Mouse (Mus musculus) stomach, postnatal 0 days (tissue): Measurements from ENCODE around the gene Dnajb5. TPM values are rescaled to one million over a fixed set of nuclear protein-coding genes. Genes with fewer than 3 reads are reported as not detected.

ENCODE experiments used
- ATAC-seq: fragments of 200-750 bp; cut with Nextera tagmentation; 2 replicates; pipeline ENCODE4 v1.8.0; 2017; ENCODE audit not compliant: low FRiP score, low TSS enrichment
- DNase-seq: peaks from one replicate; pipeline ENCODE4 v3.0.0-alpha.2; 2016; ENCODE audit warnings: low spot score
- H3K27ac ChIP-seq: fragments of 300-500 bp; sonication (generic); replicated peaks from 2 replicates; pipeline ENCODE4 v1.5.1; 2014; ENCODE audit warnings: mild to moderate bottlenecking, control low read depth
- H3K27me3 ChIP-seq: fragments of 300-500 bp; sonication (generic); 2 replicates; pipeline ENCODE4 v1.6.1; 2014; ENCODE audit warnings: low read length; ENCODE audit not compliant: control insufficient read depth, insufficient read depth
- H3K36me3 ChIP-seq: fragments of 300-500 bp; sonication (generic); 2 replicates; pipeline ENCODE4 v1.6.1; 2014; ENCODE audit warnings: low read length, mixed read lengths; ENCODE audit not compliant: control insufficient read depth, insufficient read depth
- H3K4me1 ChIP-seq: fragments of 300-500 bp; sonication (generic); replicated peaks from 2 replicates; pipeline ENCODE4 v1.6.1; 2014; ENCODE audit warnings: antibody characterized with exemption; ENCODE audit not compliant: control insufficient read depth, insufficient read depth
- H3K4me2 ChIP-seq: fragments of 300-500 bp; sonication (generic); replicated peaks from 2 replicates; pipeline ENCODE4 v1.6.1; 2014; ENCODE audit warnings: low read depth, mild to moderate bottlenecking, control low read depth, moderate library complexity
- H3K4me3 ChIP-seq: fragments of 300-500 bp; sonication (generic); 2 replicates; pipeline ENCODE4 v1.5.1; 2014; ENCODE audit warnings: low read depth, low read length, control low read depth
- H3K9ac ChIP-seq: fragments of 300-500 bp; sonication (generic); 2 replicates; pipeline ENCODE4 v1.6.1; 2014; ENCODE audit warnings: mild to moderate bottlenecking, low read length, control low read depth, mixed read lengths
- H3K9me3 ChIP-seq: fragments of 300-500 bp; sonication (generic); 2 replicates; pipeline ENCODE4 v1.6.1; 2016; ENCODE audit warnings: low read length; ENCODE audit not compliant: control insufficient read depth
- CTCF ChIP-seq: IDR thresholded peaks from 2 replicates; pipeline ENCODE4 v1.5.1; 2016; ENCODE audit warnings: antibody characterized with exemption, low read depth, mild to moderate bottlenecking, moderate library complexity
- EP300 ChIP-seq: optimal IDR thresholded peaks from 2 replicates; pipeline ENCODE3; 2016; ENCODE audit warnings: antibody characterized with exemption
- WGBS: fragments of 180-500 bp; shearing (Covaris S2); extraction: QIAGEN DNeasy Blood & Tissue Kit; methylation state at CpG from one replicate; pipeline ENCODE4 v1.1.7; 2014; 5-methylcytosine and 5-hydroxymethylcytosine counted together
- polyA plus RNA-seq: library from polyadenylated mRNA; unstranded; fragments of >200 nt; fragmentation: Nextera tagmentation; extraction: Ambion mirVana; gene quantifications from 2 replicates; pipeline ENCODE4 v1.2.1, GENCODE M21; 2015

The Dnajb5 gene
- polyA plus RNA-seq, 1 experiment from 2014 or later, result 9.4 TPM

DNA sequence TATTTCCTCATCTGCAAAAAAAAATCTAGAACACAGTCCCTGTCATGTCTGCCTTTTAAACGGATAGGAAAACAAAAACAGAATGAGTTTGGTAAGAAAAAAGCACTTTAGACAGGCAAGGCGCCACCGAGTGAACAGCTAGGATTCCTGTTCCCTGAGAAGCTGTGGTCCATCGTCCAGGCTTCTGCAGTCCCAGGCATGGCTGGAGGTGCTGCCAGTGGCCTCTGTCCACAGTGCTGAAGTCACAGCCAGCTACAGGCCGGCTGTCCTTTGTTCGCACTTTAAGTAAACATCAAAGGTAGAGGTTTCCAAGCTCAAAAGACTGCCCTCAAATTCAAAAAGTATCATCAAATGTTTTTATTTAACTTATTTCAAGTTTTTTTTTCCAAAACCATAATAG, 4.6 kb upstream of the Dnajb5 start:
- TF ChIP-seq CTCF (no peak), EP300 (no peak)
- no peaks in the 10 kb centered on the region for H3K27me3 ChIP-seq
- H3K27ac ChIP-seq, result no peak overlapping the region
- no peak overlapping the region for H3K4me2 ChIP-seq
- H3K9ac ChIP-seq, result no peak overlapping the region
- H3K9me3 ChIP-seq, result no peaks in the 10 kb centered on the region
- 2% methylated on average over 6 of the region's 6 CpGs for WGBS
- DNase-seq, result peak; percentile 72
- ATAC-seq, result no peak
- no peak overlapping the region for H3K4me3 ChIP-seq
- H3K36me3 ChIP-seq, result no peaks in the 10 kb centered on the region
- no peaks in the 10 kb centered on the region for H3K4me1 ChIP-seq

DNA sequence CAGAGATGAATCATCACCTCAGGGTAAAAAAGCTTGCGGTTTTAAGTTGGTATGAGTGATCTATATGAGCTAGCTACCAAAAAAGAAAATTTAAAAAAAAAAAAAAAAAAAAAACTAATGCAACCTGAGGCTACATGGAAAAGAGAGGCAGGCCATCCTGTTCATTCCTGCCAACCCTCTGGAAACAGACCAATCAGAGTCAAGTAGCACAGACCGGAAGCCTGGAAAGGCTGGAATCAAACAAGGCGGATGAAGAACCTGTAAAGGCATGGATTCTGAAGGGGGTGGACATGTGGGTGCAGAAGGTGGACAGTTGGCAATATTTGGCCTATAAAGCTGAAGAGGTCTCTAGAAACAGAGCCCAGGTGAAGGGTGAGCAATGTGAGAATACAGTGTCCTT, 4.2 kb upstream of the Dnajb5 start:
- Histone ChIP-seq H3K36me3 (no peaks in the 10 kb centered on the region), H3K27ac (no peak overlapping the region), H3K27me3 (no peaks in the 10 kb centered on the region), H3K4me1 (no peaks in the 10 kb centered on the region), H3K9me3 (no peaks in the 10 kb centered on the region), H3K4me3 (no peak overlapping the region), H3K9ac (no peak overlapping the region), H3K4me2 (no peak overlapping the region)
- no peak for ATAC-seq
- no peak for DNase-seq
- TF ChIP-seq CTCF, result no peak
- TF ChIP-seq EP300, result no peak
- 84% methylated on average over 3 of the region's 3 CpGs for WGBS

DNA sequence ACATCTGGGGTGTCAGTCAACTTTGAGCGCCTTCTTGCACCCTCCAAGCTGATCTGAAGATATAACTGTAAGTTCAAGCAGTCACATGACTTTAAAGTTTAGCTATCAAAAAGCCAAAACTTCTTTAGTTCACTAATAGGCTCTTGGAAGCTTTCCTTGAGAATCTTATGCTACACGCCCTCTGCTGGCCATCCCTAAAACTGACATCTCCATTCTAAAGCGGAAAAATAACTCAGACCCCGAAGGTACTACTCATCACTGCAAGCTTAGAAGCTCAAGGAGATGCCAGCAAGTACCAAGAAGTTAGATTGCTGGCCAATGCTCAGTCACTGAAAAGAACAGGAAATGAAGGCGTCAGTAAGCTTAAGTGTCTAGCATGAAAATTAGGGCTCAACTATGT, 3.7 kb upstream of the Dnajb5 start:
- 6% methylated on average over 5 of the region's 5 CpGs for WGBS
- Histone ChIP-seq H3K27me3 (no peaks in the 10 kb centered on the region), H3K27ac (no peak overlapping the region), H3K4me3 (no peak overlapping the region), H3K9ac (no peak overlapping the region), H3K36me3 (no peaks in the 10 kb centered on the region), H3K9me3 (no peaks in the 10 kb centered on the region), H3K4me2 (no peak overlapping the region), H3K4me1 (no peaks in the 10 kb centered on the region)
- TF ChIP-seq CTCF (peak; percentile 82), EP300 (no peak)
- DNase-seq (peak; percentile 49), ATAC-seq (no peak)

DNA sequence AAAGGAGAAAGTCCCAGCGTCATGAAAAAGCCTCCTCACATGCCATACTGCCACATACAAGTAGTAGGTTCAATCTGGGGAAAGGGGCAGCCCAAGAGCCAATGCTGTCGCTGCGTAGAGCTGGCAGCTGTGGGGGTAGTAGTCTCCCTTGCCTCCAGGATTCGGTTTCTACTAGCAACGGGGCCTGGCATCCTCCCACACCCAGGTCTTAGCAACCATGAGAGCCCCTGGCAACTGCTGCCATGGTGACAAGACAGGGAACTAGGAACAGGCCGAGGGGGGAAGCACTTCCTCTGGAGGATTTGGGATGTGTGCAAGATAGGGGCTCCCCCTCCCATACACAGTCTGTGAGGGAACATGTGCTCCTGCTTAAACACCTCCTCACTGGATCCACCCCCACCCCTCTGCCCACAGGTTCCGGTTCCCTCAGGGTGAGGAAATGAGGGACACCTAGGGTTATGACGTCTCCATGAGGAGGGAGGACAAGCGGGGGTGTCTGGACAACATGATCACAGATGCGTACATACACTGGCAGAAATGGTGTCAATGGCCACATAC, 2.8 kb upstream of the Dnajb5 start:
- Histone ChIP-seq H3K4me1 (no peaks in the 10 kb centered on the region), H3K4me3 (no peak overlapping the region), H3K36me3 (no peaks in the 10 kb centered on the region), H3K4me2 (no peak overlapping the region), H3K9ac (no peak overlapping the region), H3K9me3 (no peaks in the 10 kb centered on the region), H3K27ac (no peak overlapping the region), H3K27me3 (no peaks in the 10 kb centered on the region)
- ATAC-seq, result no peak
- WGBS, result 63% methylated on average over 10 of the region's 10 CpGs
- no peak for TF ChIP-seq EP300
- no peak for TF ChIP-seq CTCF
- DNase-seq, result no peak

DNA sequence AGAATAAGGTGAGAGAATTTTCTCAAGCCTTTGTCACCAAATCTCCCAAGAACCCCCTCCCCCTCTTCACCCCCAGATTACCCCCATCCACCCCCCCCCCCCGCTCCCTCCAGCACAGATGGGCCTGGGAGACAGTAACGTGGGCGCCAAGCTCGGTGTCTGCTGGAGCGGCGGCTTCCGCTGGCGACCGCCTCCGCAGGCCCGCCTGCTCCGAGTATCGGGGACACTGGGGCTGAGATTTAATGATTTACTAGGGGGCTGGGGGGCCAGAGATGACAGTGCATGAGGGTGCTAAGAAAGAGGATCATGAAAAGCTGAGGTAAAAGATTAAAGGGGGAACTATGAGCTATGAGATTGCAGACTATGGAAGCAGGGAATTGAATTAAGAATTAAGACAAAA, 1.1 kb upstream of the Dnajb5 start:
- TF ChIP-seq CTCF, result no peak
- TF ChIP-seq EP300, result no peak
- H3K4me2 ChIP-seq, result no peak overlapping the region
- DNase-seq (no peak), ATAC-seq (no peak)
- no peaks in the 10 kb centered on the region for H3K9me3 ChIP-seq
- no peaks in the 10 kb centered on the region for H3K27me3 ChIP-seq
- no peaks in the 10 kb centered on the region for H3K4me1 ChIP-seq
- H3K36me3 ChIP-seq, result no peaks in the 10 kb centered on the region
- 45% methylated on average over 13 of the region's 13 CpGs for WGBS
- no peak overlapping the region for H3K4me3 ChIP-seq
- no peak overlapping the region for H3K27ac ChIP-seq
- no peak overlapping the region for H3K9ac ChIP-seq

DNA sequence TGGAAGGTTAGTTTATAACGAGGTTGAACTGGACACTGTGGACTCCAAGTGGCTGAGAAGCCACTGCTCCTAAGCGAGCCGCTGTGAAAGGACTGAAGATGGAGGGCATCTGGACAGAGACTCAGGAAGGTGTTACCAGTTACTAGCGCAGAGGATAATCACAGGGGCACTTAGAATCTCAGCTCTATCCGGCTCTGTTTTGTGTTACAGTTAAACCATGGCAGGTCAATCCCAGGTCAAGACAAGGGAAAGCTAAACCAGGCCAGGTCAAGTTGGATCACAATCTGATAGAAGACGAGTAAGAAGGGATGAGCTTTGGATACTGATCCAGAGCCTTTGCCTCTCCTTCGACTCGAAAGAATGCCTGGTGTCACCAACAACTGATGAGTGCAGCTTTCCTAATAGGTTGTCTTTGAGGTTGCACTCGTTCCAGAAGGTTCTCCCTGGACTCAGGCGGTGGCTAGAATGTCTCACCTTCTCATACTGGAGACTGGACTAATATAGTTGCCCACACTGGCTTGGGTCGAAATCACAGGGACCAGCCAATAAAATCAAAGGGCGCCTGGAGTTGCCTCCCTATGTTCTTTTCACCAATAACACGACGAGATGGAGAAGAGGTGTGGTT, 451 bp upstream of the Dnajb5 start:
- no peak overlapping the region for H3K9ac ChIP-seq
- no peaks in the 10 kb centered on the region for H3K9me3 ChIP-seq
- H3K27me3 ChIP-seq, result no peaks in the 10 kb centered on the region
- H3K27ac ChIP-seq, result no peak overlapping the region
- no peaks in the 10 kb centered on the region for H3K36me3 ChIP-seq
- peak overlapping the region; percentile 72; the same call in 1 of the 2 replicates for H3K4me3 ChIP-seq
- H3K4me1 ChIP-seq, result no peaks in the 10 kb centered on the region
- WGBS, result 7% methylated on average over 14 of the region's 14 CpGs
- TF ChIP-seq CTCF, result no peak
- TF ChIP-seq EP300, result no peak
- peak overlapping the region; percentile 85 for H3K4me2 ChIP-seq
- ATAC-seq (no peak), DNase-seq (no peak)
